Mouse (Mus musculus): ENCODE measurements around the gene Mif4gd. TPM values are rescaled to one million over a fixed set of nuclear protein-coding genes. Genes with fewer than 3 reads are reported as not detected.

The Mif4gd gene
- total and polyA plus RNA-seq, 3 experiments, result 143 to 177 (median 174) TPM

DNA sequence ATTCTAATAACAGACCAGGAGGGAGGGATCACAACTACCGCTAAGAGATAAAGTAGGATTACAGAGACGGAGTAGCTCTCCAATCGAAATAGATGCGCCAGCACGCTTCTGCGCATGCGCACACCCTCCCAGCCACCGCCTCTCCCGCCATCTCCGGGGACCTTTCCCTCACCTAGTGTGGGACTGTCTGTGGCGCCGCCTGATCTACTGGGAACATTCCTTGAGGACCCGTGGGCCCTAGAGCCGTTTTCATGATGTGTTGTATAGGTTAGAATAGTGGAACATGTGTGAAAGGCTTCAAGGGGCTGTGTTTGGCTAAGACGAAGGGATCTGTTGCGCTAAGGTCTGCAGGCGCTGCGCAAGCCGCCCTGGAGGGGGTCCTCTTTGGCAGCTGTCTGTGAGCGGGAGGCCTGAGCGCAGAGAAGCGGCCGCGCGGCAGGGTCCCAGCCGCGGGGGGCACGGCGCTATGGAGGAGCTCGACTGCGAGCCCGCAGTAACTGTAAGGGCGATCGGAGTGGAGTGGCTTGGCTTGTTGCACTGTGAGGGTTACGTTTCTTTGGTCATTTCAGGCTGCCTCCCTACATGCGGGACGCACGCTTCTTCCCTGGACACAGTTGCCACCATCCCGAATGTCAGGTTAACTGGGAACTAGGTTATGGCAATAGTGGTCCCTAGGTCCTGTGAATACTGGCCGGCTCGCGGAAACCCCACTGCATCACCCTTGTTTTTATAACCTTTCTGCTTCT, 48.5 kb downstream of the Mif4gd start, which contains the start of gene Nup85:
Nup85 (plus strand) TSS at position 371 of the 746 bp plus-strand sequence.
- Histone ChIP-seq H3K9me3 (replicated peaks; ENCODE audit: low read length) (no peaks in the 10 kb centered on the region), H3K36me3 (replicated peaks in 1 of 2; ENCODE audit: control insufficient read depth in 1 of 2, insufficient read depth in 1 of 2, low read length in 1 of 2) (peaks cover 28 to 36% of the 10 kb centered on the region in 2 experiments), H3K27me3 (replicated peaks) (no peaks in the 10 kb centered on the region), H3K9ac (ENCODE audit: insufficient read depth, low read depth) (peak within 1 kb of the TSS; percentile 66), H3K79me2 (replicated peaks; ENCODE audit: control insufficient read depth, extremely low read depth, insufficient read depth, poor library complexity, severe bottlenecking) (peaks cover 47% of the 10 kb centered on the region), H3K4me1 (ENCODE audit: control insufficient read depth in 1 of 2, insufficient read depth in 2 of 2) (peaks cover 0 to 32% of the 10 kb centered on the region in 2 experiments; a peak in 2 of 4 replicates), H3K4me3 (replicated peaks in 1 of 3; ENCODE audit: low read depth in 2 of 3, low read length in 2 of 3, poor library complexity in 1 of 3) (peak within 1 kb of the TSS; percentile 74 to 91 (median 74)), H3K27ac (ENCODE audit: insufficient read depth, low read depth) (peak within 1 kb of the TSS; percentile 21), H3K4me2 (ENCODE audit: insufficient read depth, low read depth, poor library complexity, severe bottlenecking) (peak within 1 kb of the TSS; percentile 93)
- in situ Hi-C loops (cut with MboI; ENCODE audit: low pct_ligation_motif_present, low pct_unique_long_range_greater_than_20kb, low sequenced_read_pairs) (no loop called here), dilution Hi-C loops (cut with MboI; ENCODE audit: extremely low pct_ligation_motif_present, extremely low pct_unique_long_range_greater_than_20kb, low sequenced_read_pairs) (no loop called here)
- peak; percentile 98 for DNase-seq (ENCODE audit: extremely low read depth)
- TF ChIP-seq JUN (IDR thresholded peaks at IDR 0.05; ENCODE audit: insufficient read depth, low read depth, low read length) (no peak), TBP (conservative IDR thresholded peaks at IDR 0.05; ENCODE audit: low read depth, low read length) (peak; percentile 83), MAX (IDR thresholded peaks at IDR 0.05; ENCODE audit: low read length) (peak; percentile 100), CHD2 (IDR thresholded peaks at IDR 0.05; ENCODE audit: low read length) (peak; percentile 49), PAX5 (IDR thresholded peaks at IDR 0.05; ENCODE audit: low read length) (no peak), EP300 (IDR thresholded peaks at IDR 0.05; ENCODE audit: low read length) (peak; percentile 34; the same call in 1 of the 2 replicates), MYC (IDR thresholded peaks at IDR 0.05; ENCODE audit: low read depth, low read length) (peak; percentile 95), POLR2A (IDR thresholded peaks at IDR 0.05; ENCODE audit: low read depth, low read length) (peak; percentile 96), JUND (conservative IDR thresholded peaks at IDR 0.05; ENCODE audit: low read depth, low read length) (no peak), ZNF384 (IDR thresholded peaks at IDR 0.05; ENCODE audit: low read depth, low read length) (no peak), USF2 (conservative IDR thresholded peaks at IDR 0.05; ENCODE audit: low read depth, low read length) (0 out of 2 replicates have a peak, but pooled peaks have one; percentile 4), MAZ (IDR thresholded peaks at IDR 0.05; ENCODE audit: low read depth, low read length) (peak; percentile 67; the same call in 1 of the 2 replicates), CTCF (conservative IDR thresholded peaks at IDR 0.05 in 1 of 2, IDR thresholded peaks at IDR 0.05 in 1 of 2; ENCODE audit: low read depth in 2 of 2, low read length in 2 of 2) (0 out of 4 replicates have a peak, but pooled peaks of 1 of the 2 experiments have one; percentile 25), MAFK (IDR thresholded peaks at IDR 0.05; ENCODE audit: insufficient replicate concordance, low read length) (no peak), NRF1 (IDR thresholded peaks at IDR 0.05; ENCODE audit: low read depth, low read length) (peak; percentile 96), ZC3H11A (IDR thresholded peaks at IDR 0.05; ENCODE audit: low read depth, low read length) (no peak), ETS1 (conservative IDR thresholded peaks at IDR 0.05; ENCODE audit: low read depth, low read length) (no peak), TCF12 (IDR thresholded peaks at IDR 0.05; ENCODE audit: low read depth, low read length) (peak; percentile 77), ELF1 (IDR thresholded peaks at IDR 0.05; ENCODE audit: low read depth, low read length) (peak; percentile 33), KAT2A (IDR thresholded peaks at IDR 0.05; ENCODE audit: insufficient replicate concordance, low read length) (peak; percentile 91), MEF2A (IDR thresholded peaks at IDR 0.05; ENCODE audit: borderline replicate concordance, low read depth, low read length) (peak; percentile 64), NELFE (IDR thresholded peaks at IDR 0.05; ENCODE audit: low read depth, low read length) (peak; percentile 91), ZMIZ1 (IDR thresholded peaks at IDR 0.05; ENCODE audit: low read depth, low read length) (peak; percentile 83), MXI1 (IDR thresholded peaks at IDR 0.05; ENCODE audit: low read depth, low read length) (peak; percentile 99), BHLHE40 (IDR thresholded peaks at IDR 0.05; ENCODE audit: low read depth, low read length) (peak; percentile 41), UBTF (IDR thresholded peaks at IDR 0.05; ENCODE audit: low read depth, low read length) (no peak), SIN3A (IDR thresholded peaks at IDR 0.05; ENCODE audit: low read length) (peak; percentile 99), POLR2AphosphoS2 (IDR thresholded peaks at IDR 0.05; ENCODE audit: low read depth, low read length) (peak; percentile 82), IRF4 (IDR thresholded peaks at IDR 0.05; ENCODE audit: low read depth, low read length) (no peak), HCFC1 (IDR thresholded peaks at IDR 0.05; ENCODE audit: low read depth, low read length) (peak; percentile 88), RCOR1 (conservative IDR thresholded peaks at IDR 0.05; ENCODE audit: low read depth, low read length) (0 out of 2 replicates have a peak, but pooled peaks have one; percentile 72), ZKSCAN1 (IDR thresholded peaks at IDR 0.05; ENCODE audit: borderline replicate concordance, low read depth, low read length) (no peak), E2F4 (IDR thresholded peaks at IDR 0.05; ENCODE audit: insufficient replicate concordance, low read depth, low read length) (peak; percentile 91; the same call in 1 of the 2 replicates)

Data from CH12.LX (cell line).